Mouse (Mus musculus) brain, embryonic 14.5 days (tissue): ENCODE results near the gene Hmga2.

ENCODE experiments used
- CTCF ChIP-seq: fragments of 200-500 bp; IDR thresholded peaks from 2 replicates; pipeline ENCODE4 v1.5.1; 2012; ENCODE audit warnings: inconsistent platforms, mild to moderate bottlenecking, moderate library complexity, borderline replicate concordance; ENCODE audit not compliant: insufficient read depth, insufficient read length; ENCODE audit errors: extremely low read depth
- POLR2A ChIP-seq: fragments of 200-500 bp; IDR thresholded peaks from 2 replicates; pipeline ENCODE4 v1.6.1; 2012; ENCODE audit warnings: mild to moderate bottlenecking, inconsistent platforms, borderline replicate concordance; ENCODE audit not compliant: poor library complexity, insufficient read depth, insufficient read length, severe bottlenecking; ENCODE audit errors: extremely low read depth

DNA sequence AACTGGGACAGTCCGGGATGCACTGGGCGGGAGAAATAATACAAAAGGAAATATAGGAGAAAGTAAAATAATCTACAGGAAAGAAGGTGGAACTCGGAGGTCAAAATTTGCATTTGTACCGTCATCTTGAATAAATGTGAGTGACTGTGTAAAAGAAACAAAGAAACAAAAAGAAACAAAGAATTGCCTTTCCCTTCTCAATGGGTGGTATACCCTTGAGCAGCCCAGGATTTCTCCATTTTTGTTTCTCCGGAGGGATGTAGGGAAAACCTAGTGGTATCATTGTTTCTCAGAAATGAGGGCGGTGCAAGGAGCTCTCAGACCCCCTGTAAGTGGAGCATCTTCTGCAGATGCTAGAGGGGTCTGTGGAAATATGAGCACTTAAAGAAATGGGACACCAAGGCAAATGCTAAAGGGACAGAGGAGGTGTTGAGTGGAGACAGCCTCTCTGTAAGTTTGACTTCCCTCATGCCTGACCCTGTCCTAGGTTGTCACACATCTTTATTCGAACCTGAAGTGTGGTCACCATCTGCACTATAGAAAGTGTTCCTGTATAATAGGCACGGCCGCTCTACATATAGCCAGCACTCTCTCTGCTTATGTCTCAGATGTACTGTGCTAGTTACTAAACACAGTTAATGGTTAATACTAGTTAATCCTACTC, 45.8 kb upstream of the Hmga2 start:
- TF ChIP-seq CTCF (no peak), POLR2A (no peak)
